Mouse (Mus musculus) cortical plate, adult 2 months (tissue): ENCODE measurements around the gene Tmem121.

Experiments
- CTCF ChIP-seq: fragments of 200-500 bp; IDR thresholded peaks from 2 replicates; pipeline ENCODE4 v1.5.1; 2011; ENCODE audit warnings: mild to moderate bottlenecking, control low read depth, low read length; ENCODE audit not compliant: insufficient read depth; ENCODE audit errors: extremely low read depth
- POLR2A ChIP-seq: fragments of 200-500 bp; IDR thresholded peaks from 2 replicates; pipeline ENCODE4 v1.6.1; 2011; ENCODE audit warnings: mild to moderate bottlenecking, low read length, control low read depth; ENCODE audit not compliant: insufficient read depth; ENCODE audit errors: extremely low read depth

DNA sequence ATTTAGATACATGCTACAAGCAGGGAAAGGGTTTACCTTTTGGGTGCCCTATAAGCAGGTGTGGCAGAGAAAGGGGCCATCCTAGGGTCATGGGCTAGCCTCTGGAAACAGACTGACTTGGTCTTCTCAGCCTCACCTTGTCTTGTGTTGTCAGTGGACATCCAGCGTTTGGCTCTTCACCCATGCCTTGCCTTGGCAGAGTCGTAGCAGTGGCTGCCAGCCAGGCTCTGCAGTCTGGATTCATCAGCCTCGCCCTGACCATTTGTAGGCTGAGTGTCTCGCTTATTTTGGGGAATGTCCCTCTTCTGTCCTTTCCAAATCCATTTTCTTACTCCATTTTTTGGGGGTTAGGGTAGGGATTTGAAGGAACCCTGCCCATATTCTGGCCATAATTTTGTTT lies 15.6 kb downstream of the Tmem121 start:
- TF ChIP-seq CTCF (no peak), POLR2A (no peak)
